Mouse (Mus musculus) heart, postnatal 4 days (tissue): Measurements from ENCODE around the gene Ttll4. TPM values are rescaled to one million over a fixed set of nuclear protein-coding genes. Genes with fewer than 3 reads are reported as not detected.

Experiments used
- DNase-seq: peaks from one replicate; pipeline ENCODE4 v3.0.0; 2021
- total RNA-seq, 2 experiments: library from RNA; stranded (reverse); gene quantifications; 2 replicates each; pipeline ENCODE4 v1.2.3; 2021

Ttll4 gene
- total RNA-seq, 2 experiments from 2014 or later, result 19.7 to 22.1 TPM

GRCm38 (mm10) chr1:74712461-74713098, 51.0 kb downstream of the Ttll4 start:
- DNase-seq, result no peak

GRCm38 (mm10) chr1:74713099-74713858, 51.7 kb downstream of the Ttll4 start, which contains the start of gene Cyp27a1:
Gene Cyp27a1, plus strand, starts transcription at chr1:74713574.
- DNase-seq, result peak; percentile 75

- DNase-seq, result no peak
These were observed 52.5 kb downstream of the Ttll4 start for GRCm38 (mm10) chr1:74713859-74714730.

GRCm38 (mm10) chr1:74714967-74715366, 53.4 kb downstream of the Ttll4 start:
- DNase-seq, result no peak

- no peak for DNase-seq
These were observed 53.9 kb downstream of the Ttll4 start for GRCm38 (mm10) chr1:74715468-74715867.

GRCm38 (mm10) chr1:74715886-74716285, 54.3 kb downstream of the Ttll4 start:
- no peak for DNase-seq

GRCm38 (mm10) chr1:74718113-74718512, 56.6 kb downstream of the Ttll4 start:
- no peak for DNase-seq

GRCm38 (mm10) chr1:74719281-74719680, 57.7 kb downstream of the Ttll4 start:
- no peak for DNase-seq

- DNase-seq, result no peak
These were observed 60.1 kb downstream of the Ttll4 start for GRCm38 (mm10) chr1:74721657-74722056.

- peak; percentile 37 for DNase-seq
These were observed 62.2 kb downstream of the Ttll4 start for GRCm38 (mm10) chr1:74723748-74724147.

- no peak for DNase-seq
These were observed 64.6 kb downstream of the Ttll4 start for GRCm38 (mm10) chr1:74726114-74726513.

GRCm38 (mm10) chr1:74726674-74727073, 65.1 kb downstream of the Ttll4 start:
- no peak for DNase-seq

- DNase-seq, result no peak
These were observed 66.9 kb downstream of the Ttll4 start for GRCm38 (mm10) chr1:74728446-74728845.

- no peak for DNase-seq
These were observed 75.4 kb downstream of the Ttll4 start for GRCm38 (mm10) chr1:74736977-74737376.

- no peak for DNase-seq
These were observed 76.0 kb downstream of the Ttll4 start for GRCm38 (mm10) chr1:74737500-74737899.

GRCm38 (mm10) chr1:74740846-74741245, 79.3 kb downstream of the Ttll4 start:
- no peak for DNase-seq

- DNase-seq, result no peak
These were observed 85.8 kb downstream of the Ttll4 start for GRCm38 (mm10) chr1:74747335-74747734.

GRCm38 (mm10) chr1:74748643-74749271, 87.2 kb downstream of the Ttll4 start, which contains the start of gene Prkag3:
Gene Prkag3, minus strand, starts transcription at chr1:74749221.
- DNase-seq, result peak; percentile 84

GRCm38 (mm10) chr1:74749301-74749700, 87.8 kb downstream of the Ttll4 start:
- DNase-seq, result peak; percentile 82

- DNase-seq, result no peak
These were observed 89.1 kb downstream of the Ttll4 start for GRCm38 (mm10) chr1:74750683-74751082.

GRCm38 (mm10) chr1:74752150-74752549, 90.6 kb downstream of the Ttll4 start:
- DNase-seq, result no peak

GRCm38 (mm10) chr1:74752833-74753232, 91.3 kb downstream of the Ttll4 start:
- DNase-seq, result no peak
